Mouse (Mus musculus) kidney, adult 10 weeks (tissue): ENCODE data around the gene Mnx1. TPM values are rescaled to one million over a fixed set of nuclear protein-coding genes. Genes with fewer than 3 reads are reported as not detected.

Source experiments
- polyA plus RNA-seq: library from polyadenylated mRNA; stranded (reverse); fragments of 350-450 nt; fragmentation: Illumina TruSeq; extraction: RNeasy Lipid Tissue Mini Kit (QIAGEN cat#74804); gene quantifications from one replicate; pipeline ENCODE4 v1.2.3, GENCODE M21; 2014; ENCODE audit warnings: low read depth, low replicate concordance

Gene Mnx1
- polyA plus RNA-seq: not detected

GRCm38 (mm10) chr5:29478208-29479197 lies at the start of gene Mnx1:
Gene Mnx1, minus strand, starts transcription at chr5:29478470.

DNA sequence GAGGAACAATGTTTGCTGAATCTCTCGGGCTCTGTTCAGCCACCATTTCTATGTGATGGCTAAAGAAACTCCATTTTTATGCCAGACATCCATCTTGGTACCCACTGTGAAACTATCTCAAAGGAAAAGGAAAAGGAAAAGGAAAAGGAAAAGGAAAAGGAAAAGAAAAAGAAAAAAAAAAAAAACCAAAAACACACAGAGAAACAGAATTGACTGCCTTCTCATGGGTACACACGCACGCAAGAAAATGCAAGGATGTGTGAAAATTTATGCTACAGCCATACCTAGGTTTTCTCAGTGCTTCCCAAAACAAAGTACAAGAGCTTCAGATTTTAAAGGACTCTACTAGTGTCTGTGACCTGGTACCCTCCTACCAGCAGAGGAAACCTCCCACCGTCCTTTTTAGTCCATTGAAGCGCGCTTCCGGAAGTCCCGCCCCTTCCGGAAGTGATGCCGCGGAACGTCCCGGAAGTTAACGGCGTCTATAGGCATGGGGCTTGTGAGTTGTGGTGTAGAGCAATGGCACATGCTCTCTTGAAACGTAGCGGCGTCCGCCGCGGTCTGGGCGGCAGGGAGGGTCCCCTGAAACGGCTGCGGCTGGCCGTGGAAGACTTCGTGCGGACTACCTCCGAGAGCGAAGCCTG lies 43.9 kb downstream of the Mnx1 start, which contains the start of gene Nom1:
Nom1 (plus strand) TSS at position 437 of the 644 bp plus-strand sequence.

Other genes with a start within 250 kb of the Mnx1 start
- gene Lmbr1, start 100.1 kb downstream of the Mnx1 start, polyA plus RNA-seq: 16.1 TPM
- 19.3 TPM for gene Nom1, start 43.8 kb downstream of the Mnx1 start, polyA plus RNA-seq
- 46.4 TPM for gene Ube3c, start 90.8 kb upstream of the Mnx1 start, polyA plus RNA-seq